Mouse (Mus musculus) right cerebral cortex, postnatal 25 days (tissue): ENCODE results near the gene Trim14.

Experiments
- DNase-seq: peaks from one replicate; pipeline ENCODE4 v3.0.0; 2022

The Trim14 gene

GRCm38 (mm10) chr4:46526798-46527557 is 9.0 kb downstream of the Trim14 start:
- no peak for DNase-seq

GRCm38 (mm10) chr4:46526226-46526625 is 9.7 kb downstream of the Trim14 start:
- DNase-seq: no peak

GRCm38 (mm10) chr4:46523324-46523723 is 12.6 kb downstream of the Trim14 start:
- no peak for DNase-seq

GRCm38 (mm10) chr4:46521457-46521856 is 14.5 kb downstream of the Trim14 start:
- DNase-seq: no peak

- DNase-seq: no peak
Observed at GRCm38 (mm10) chr4:46520491-46520890, 15.4 kb downstream of the Trim14 start.

- DNase-seq: peak; percentile 53
Observed at GRCm38 (mm10) chr4:46507736-46508460, 28.0 kb downstream of the Trim14 start.

- peak; percentile 94 for DNase-seq
Observed at GRCm38 (mm10) chr4:46506801-46507610, 28.9 kb downstream of the Trim14 start.

GRCm38 (mm10) chr4:46505361-46506057 is 30.4 kb downstream of the Trim14 start:
- no peak for DNase-seq

- DNase-seq: no peak
Observed at GRCm38 (mm10) chr4:46503881-46504280, 32.1 kb downstream of the Trim14 start.

- no peak for DNase-seq
Observed at GRCm38 (mm10) chr4:46502606-46503502, 33.1 kb downstream of the Trim14 start.

- DNase-seq: no peak
Observed at GRCm38 (mm10) chr4:46498976-46499375, 37.0 kb downstream of the Trim14 start.

GRCm38 (mm10) chr4:46498511-46498910 is 37.4 kb downstream of the Trim14 start:
- no peak for DNase-seq

- peak; percentile 35 for DNase-seq
Observed at GRCm38 (mm10) chr4:46497286-46497892, 38.6 kb downstream of the Trim14 start.

- no peak for DNase-seq
Observed at GRCm38 (mm10) chr4:46495543-46495942, 40.4 kb downstream of the Trim14 start.

- DNase-seq: no peak
Observed at GRCm38 (mm10) chr4:46493071-46493470, 42.9 kb downstream of the Trim14 start.

- DNase-seq: peak; percentile 95
Observed at GRCm38 (mm10) chr4:46489028-46489925, 46.7 kb downstream of the Trim14 start, which contains the start of gene Nans. Nans (plus strand) TSS chr4:46489248.

- no peak for DNase-seq
Observed at GRCm38 (mm10) chr4:46487348-46487747, 48.6 kb downstream of the Trim14 start.

GRCm38 (mm10) chr4:46485696-46486417 is 50.1 kb downstream of the Trim14 start:
- peak; percentile 38 for DNase-seq

- DNase-seq: no peak
Observed at GRCm38 (mm10) chr4:46479081-46479480, 56.9 kb downstream of the Trim14 start.
